Mouse (Mus musculus) layer of hippocampus, adult 6 months (tissue): ENCODE measurements around the gene Ogfr. TPM values are rescaled to one million over a fixed set of nuclear protein-coding genes. Genes with fewer than 3 reads are reported as not detected.

Experiments used
- long read RNA-seq, 2 experiments: library from polyadenylated mRNA; unstranded; transcript quantifications; one replicate each; pipeline ENCODE4 v2.0.0; 2019 to 2020
- polyA plus RNA-seq: library from polyadenylated mRNA; unstranded; fragments of <200 nt; fragmentation: Nextera tagmentation; gene quantifications from 2 replicates; pipeline ENCODE4 v1.2.3, GENCODE M21; 2021

Gene Ogfr
- polyA plus RNA-seq, result 11.7 and 12.2 TPM in 2 replicates
- long read RNA-seq, experiment 1, transcript Ogfr-201 (7 exons, 2,449 nt), result major isoform, 22 of 32 reads
- long read RNA-seq, experiment 1, partial matches to known transcripts, result 7 of 32 reads
- long read RNA-seq, experiment 1, other reads (novel, unspliced or antisense), result 3 of 32 reads
- long read RNA-seq, experiment 2, transcript Ogfr-201 (7 exons, 2,449 nt), result major isoform, 86 of 108 reads
- long read RNA-seq, experiment 2, partial matches to known transcripts, result 7 of 108 reads
- long read RNA-seq, experiment 2, other reads (novel, unspliced or antisense), result 15 of 108 reads

GRCm38 (mm10) chr2:180589123-180589831 is at the start of gene Ogfr:
TSS of gene Ogfr (plus strand) at chr2:180589245.

GRCm38 (mm10) chr2:180581002-180581401 is 8.0 kb upstream of the Ogfr start, which contains the start of gene Mrgbp:
TSS of gene Mrgbp (plus strand) at chr2:180581304.

GRCm38 (mm10) chr2:180597490-180597889 is 8.4 kb downstream of the Ogfr start, which contains the start of gene Col9a3:
TSS of gene Col9a3 (plus strand) at chr2:180597790.

DNA sequence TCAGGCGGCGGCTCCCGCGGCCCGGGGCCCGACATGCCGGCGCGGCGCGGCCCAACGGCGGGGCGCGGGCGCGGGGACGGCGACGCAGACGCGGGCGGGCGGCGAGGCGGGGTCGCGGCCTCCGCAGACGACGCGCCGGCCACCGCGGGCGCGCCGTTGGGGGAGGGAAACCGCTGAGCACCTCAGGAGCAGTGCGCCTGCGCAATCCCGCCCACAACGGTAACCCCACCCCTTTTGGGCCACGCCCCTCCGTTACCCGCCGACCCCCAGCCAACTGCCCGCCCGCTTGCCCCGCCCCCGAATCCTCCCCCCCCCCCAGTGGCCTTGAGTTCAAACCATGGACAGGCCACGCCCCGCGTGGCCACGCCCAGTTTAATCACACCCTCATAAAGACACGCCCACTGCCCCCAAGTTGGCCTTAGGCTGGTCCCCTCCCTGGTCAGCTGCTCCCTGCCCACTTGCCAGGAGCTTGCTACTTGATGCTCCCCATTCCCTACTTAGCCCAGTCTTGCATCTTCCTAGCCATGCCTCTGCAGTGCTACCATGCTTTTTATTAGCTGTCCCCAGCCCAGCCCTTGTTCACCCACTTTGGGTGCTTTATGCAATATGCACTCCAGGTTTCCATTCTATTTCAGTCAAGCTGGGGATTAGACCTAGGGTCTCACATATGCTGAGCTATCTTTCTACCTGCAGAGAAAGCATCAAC is 53.7 kb downstream of the Ogfr start, which contains the start of gene Tcfl5:
Gene Tcfl5 (minus strand): TSS at position 154 of the 706 bp plus-strand sequence.

Other genes with a start within 250 kb of the Ogfr start
- 0.41 and 0.54 TPM in 2 replicates for gene Slco4a1, start 133.0 kb upstream of the Ogfr start, polyA plus RNA-seq
- 2.6 and 3.6 TPM in 2 replicates for gene Ntsr1, start 89.3 kb upstream of the Ogfr start, polyA plus RNA-seq
- 5.0 and 5.1 TPM in 2 replicates for gene Mrgbp, start 7.9 kb upstream of the Ogfr start, polyA plus RNA-seq
- 3.3 and 14.9 TPM in 2 replicates for gene Col9a3, start 8.5 kb downstream of the Ogfr start, polyA plus RNA-seq
- gene Tcfl5, start 53.5 kb downstream of the Ogfr start, polyA plus RNA-seq, result 0.11 and 0.15 TPM in 2 replicates
- 10.8 and 13.6 TPM in 2 replicates for gene Dido1, start 120.8 kb downstream of the Ogfr start, polyA plus RNA-seq
- 23.1 and 29.2 TPM in 2 replicates for gene Gid8, start 120.9 kb downstream of the Ogfr start, polyA plus RNA-seq
- 0.18 TPM in 1 of 2 replicates, not detected in the other for gene Slc17a9, start 136.0 kb downstream of the Ogfr start, polyA plus RNA-seq
- 0.18 and 0.19 TPM in 2 replicates for gene Bhlhe23, start 187.7 kb downstream of the Ogfr start, polyA plus RNA-seq